Mouse (Mus musculus) spleen, postnatal 0 days (tissue): ENCODE results near the gene Dach1. TPM values are rescaled to one million over a fixed set of nuclear protein-coding genes. Genes with fewer than 3 reads are reported as not detected.

ENCODE experiments used
- polyA plus RNA-seq: library from polyadenylated mRNA; unstranded; fragments of >200 nt; fragmentation: Nextera tagmentation; extraction: Ambion mirVana; gene quantifications from 2 replicates; pipeline ENCODE4 v1.2.1, GENCODE M21; 2015

Gene Dach1
- polyA plus RNA-seq = 0.93 and 1.4 TPM in 2 replicates

DNA sequence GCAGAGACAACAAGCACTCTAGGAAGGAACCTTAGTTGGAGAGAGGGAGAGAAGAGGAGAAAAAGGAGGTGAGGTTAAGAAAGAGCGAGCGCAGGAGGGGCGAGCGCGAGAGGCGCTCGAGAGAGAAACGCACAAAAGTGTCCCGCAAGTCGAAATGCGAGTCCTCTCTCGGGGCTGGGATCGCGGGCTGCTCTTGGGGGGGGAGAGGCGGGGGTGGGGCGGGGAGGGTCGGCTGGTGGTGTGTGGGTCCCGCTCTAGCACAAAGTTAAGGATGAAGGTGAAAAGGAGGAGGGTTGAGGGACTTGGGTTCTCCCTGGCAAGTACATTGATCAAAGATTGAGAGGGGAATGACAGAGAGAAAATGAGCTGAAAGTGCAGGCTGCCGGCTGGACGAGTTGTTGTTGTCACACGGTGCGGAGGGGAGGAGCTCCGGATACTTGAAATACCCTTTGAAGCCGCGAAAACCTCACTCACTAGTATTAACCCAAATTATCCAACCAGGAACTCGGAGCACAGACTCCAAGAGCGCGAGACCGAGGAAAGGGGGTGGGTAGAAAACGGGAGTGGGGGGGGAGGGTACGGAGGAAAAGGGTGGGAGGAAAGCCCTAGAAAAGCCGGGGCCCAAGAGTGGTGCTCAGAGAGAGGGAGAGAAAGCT lies at the start of gene Dach1:
TSS of gene Dach1 (minus strand) at position 345 of the 656 bp plus-strand sequence.

